Mouse (Mus musculus) effector memory CD4-positive, alpha-beta T cell, adult 7 months (primary cell): ENCODE data around the gene Sema5b. TPM values are rescaled to one million over a fixed set of nuclear protein-coding genes. Genes with fewer than 3 reads are reported as not detected.

Experiments
- polyA plus RNA-seq: library from polyadenylated mRNA; unstranded; fragments of 100-300 nt; shearing (Covaris generic); gene quantifications from one replicate; pipeline ENCODE4 v1.2.1, GENCODE M21; 2017

Gene Sema5b
- polyA plus RNA-seq = 0.51 TPM

GRCm38 (mm10) chr16:35541117-35541641, at the start of gene Sema5b:
Sema5b (plus strand) TSS chr16:35541145.

Other genes starting within 250 kb of the Sema5b start
- gene Sec22a, start 177.2 kb upstream of the Sema5b start, polyA plus RNA-seq = 23.9 TPM
- gene Pdia5, start 50.3 kb upstream of the Sema5b start, polyA plus RNA-seq = not detected
- 29.7 TPM for gene Dirc2, start 228.2 kb downstream of the Sema5b start, polyA plus RNA-seq
- gene Hspbap1, start 229.2 kb downstream of the Sema5b start, polyA plus RNA-seq = 7.5 TPM